Mouse (Mus musculus): ENCODE data around the gene Fam57b. TPM values are rescaled to one million over a fixed set of nuclear protein-coding genes. Genes with fewer than 3 reads are reported as not detected.

The Fam57b gene
- polyA plus RNA-seq (2012; rRNA removed), result 11.8 and 27.3 TPM in 2 replicates

DNA sequence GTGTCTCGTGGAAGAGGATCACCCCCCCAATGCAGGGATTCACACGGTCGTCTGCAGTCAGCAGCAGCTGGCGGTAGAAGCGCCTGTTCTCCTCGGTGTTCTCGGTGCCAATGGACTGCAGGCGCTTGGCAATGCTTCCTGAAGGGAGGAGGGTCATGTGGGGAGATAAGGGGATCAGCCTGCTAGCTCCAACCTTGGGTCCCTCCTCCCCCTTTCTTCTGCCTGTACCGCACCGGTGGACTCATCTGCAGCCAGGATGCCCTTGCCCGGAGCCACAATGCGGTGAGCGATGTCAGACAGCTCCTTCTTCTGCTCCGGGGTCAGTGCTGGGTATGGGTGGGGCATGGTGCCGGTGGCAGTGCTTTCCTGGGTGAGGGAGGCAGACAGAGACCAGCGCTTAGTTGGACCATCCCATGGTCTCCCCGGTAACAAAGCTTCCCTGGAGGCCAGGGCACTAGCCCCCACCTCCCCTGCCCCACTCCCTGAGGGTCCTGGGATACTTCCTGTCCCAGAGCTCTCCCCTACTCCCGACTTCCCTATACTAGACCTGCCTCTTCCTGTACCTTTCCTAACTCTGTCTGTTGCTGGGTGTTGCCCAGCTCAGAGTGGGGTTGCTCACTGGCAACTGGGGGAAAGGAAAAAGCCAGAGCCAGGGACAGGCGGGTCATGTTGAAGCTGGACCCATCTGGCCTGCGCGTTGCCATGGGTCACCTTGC, at the start of gene Fam57b:
Fam57b (plus strand) TSS at position 258 of the 716 bp plus-strand sequence.
- DNase-seq (ENCODE audit: low read depth), result no peak

DNA sequence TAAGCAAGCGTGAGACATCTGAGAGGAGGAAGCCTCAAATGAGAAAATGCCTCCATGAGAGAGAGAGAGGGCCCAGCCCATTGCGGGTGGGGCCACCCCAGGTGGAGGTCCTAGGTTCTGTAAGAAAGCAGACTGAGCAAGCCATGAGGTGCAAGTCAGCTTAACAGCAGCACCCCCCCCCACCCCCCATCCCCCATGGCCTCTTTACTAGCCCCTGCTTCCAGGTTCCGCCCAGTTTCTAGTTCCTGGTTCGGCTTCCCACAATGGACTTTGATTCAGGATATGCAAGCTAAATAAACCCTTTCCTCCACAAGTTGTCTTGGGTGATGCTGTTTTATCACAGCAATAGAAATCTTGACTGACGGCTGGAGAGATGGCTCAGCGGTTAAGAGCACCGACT, 48.6 kb upstream of the Fam57b start:
- DNase-seq (ENCODE audit: low read depth), result no peak

DNA sequence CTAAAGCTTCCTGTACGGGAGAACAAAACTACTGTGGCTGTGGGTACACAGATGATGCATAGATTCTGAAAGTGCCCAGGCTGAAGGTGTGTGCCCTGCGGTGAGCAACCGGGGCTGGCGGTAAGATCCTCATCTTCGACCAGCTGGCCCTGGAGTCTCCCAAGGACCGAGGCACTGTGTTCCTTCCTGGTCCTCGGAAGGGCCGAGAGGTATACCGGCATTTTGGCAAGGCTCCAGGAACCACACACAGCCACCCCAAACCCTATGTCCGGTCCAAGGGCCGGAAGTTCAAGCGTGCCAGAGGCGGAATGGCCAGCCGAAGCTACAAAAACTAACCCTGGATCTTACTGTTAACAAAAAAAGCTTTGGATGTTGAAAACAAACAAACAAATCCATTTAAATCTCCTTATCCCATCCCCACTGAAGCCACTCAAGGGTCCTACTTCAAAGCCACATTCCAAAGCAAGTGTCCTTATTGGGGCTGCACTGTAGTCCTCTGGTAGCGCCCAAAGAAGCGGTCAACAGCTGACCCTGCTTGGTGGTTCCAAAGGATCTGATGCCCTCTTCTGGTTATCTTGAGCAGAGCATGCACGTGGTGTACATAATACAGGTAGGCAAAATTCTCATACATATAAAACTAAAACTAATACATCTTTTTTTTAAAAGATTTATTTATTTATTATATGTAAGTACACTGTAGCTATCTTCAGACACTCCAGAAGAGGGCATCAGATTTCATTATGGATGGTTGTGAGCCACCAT, 47.7 kb upstream of the Fam57b start:
- DNase-seq (ENCODE audit: low read depth), result no peak

DNA sequence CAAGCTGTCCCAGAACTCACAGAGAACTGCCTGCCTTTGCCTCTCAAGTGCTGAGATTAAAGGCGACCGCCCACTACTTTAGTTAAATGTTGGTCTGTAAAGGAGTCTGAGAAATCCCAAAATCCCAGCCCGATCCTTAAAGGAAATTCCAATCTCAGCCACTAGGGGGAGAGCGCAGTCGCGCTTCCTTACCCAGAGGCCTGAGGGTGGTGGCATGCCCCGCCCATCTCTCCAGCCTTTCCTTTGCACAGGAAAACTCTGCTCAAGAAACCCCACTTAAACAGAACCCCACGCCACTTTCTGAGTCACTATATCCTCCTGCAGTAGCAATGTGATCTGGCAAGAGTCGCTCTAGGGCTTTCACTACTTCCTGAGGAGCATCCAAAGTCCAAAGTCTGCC, 42.6 kb upstream of the Fam57b start:
- DNase-seq (ENCODE audit: low read depth), result no peak

DNA sequence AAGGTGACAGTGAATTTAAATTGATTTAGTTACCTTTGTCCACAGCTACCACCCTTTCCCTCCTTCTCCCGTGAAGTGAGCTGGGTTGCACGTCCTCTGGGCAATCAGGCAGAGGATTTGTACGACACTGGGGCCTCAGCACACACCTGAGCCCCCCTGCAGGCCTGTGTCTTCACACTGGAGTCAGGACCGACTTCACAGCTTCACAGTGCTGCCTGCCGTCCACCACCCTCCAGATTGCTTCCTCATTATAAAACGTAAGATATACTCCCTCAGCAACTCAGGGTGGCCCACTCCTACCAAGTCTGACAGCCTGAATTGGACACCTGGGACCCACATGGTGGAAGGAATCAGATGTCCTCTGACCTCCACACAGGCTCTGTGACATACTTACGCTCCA, 38.9 kb upstream of the Fam57b start:
- DNase-seq (ENCODE audit: low read depth), result no peak

DNA sequence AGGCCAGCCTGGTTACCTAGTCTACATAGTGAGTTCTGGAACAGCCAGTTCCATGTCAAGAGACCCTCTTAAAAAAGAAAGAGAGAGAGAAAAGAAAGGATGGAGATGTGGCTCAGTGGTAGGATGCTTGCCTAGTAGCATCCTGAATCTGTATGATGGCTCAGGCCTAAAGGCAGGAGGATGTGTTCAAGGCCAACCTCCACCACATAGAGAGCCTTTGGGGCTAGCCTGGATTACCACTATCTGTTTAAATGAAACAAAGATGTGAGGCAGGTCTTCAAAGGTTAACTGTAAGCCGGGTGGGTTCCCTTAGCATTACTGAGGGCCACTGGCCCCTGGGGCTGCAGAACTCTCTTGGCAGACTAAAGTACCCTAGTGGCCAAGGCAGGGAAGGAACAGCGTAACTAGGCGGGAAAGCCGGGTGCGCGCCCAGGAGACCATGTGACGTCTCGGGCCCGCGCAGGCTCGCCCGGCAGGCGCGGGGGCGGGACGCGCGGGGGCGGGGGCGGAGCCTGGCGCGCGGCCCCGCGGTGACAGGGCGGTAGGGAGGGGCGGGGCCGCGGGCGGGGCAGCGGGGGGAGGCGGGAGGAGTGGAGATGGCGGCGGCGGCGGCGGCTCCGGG, 38.3 kb upstream of the Fam57b start, which contains the start of gene Mapk3:
Mapk3 (plus strand) TSS at position 552 of the 622 bp plus-strand sequence.
- DNase-seq (ENCODE audit: low read depth), result no peak

DNA sequence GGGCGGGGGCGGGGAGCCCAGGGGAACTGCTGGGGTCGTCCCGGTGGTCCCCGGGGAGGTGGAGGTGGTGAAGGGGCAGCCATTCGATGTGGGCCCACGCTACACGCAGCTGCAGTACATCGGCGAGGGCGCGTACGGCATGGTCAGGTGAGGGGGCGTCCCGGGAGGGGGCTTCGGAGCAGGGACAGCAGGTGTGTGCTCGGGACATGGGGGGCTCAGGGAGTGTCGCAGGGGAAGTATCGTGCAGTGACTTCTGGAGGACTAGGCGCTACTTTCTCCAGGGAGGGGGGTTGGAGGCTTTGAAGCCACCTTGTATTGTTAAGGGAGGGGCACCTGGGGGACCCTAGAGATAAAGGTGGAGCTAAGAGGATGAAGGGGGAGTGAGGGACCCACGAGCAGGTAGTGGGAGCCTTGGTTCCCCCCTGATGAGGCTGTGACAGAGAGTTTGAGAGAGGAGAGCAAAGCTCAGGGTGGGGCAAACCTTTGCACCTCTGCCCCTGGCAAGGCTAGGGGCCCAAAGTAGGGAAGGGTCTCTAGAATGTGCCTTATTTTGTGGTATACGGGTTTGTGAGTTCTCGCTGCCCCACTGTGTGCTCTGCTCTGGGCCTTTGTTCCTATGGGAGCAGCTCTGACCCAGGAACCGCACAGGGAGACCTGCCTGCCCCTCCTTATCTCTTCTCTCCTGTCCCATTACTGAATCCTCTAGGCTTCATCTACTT, 37.6 kb upstream of the Fam57b start:
- no peak for DNase-seq (ENCODE audit: low read depth)

DNA sequence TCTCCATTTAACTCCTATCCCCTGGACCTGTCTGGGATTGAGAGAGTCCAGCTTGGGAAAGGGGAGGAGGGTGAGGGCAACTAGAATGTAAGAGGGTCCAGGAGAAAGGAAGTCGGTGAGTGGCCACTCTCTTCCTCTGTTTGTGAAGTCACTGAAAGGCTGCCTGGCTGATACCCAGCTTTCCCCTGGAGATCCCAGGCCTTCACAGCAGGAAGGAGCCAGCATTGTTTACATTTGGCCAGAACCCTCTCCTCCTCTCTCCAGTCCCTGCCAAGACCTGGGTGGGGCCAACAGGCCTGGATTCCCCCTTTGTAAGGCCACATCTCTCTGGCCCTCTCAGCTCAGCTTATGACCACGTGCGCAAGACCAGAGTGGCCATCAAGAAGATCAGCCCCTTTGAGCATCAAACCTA, 37.1 kb upstream of the Fam57b start:
- no peak for DNase-seq (ENCODE audit: low read depth)

DNA sequence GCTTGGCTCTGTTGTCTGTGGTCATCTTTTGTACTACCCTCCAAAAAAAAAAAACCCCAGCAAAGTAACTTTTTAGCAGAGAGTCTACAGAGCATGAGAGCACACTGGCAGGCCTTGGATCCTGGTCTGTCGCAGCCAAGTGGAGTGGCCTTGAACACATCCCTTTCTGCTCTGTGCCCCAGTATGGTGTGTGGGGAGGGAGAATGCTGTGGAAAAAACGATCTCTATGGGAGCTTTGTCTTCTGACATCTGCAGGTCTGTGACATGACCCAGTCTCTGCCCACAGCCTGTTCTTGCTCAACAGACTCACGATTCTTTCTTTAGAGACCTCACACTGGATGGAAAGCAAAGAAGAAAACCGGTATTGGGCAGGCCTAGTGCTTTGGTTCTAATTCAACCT, 36.5 kb upstream of the Fam57b start:
- DNase-seq (ENCODE audit: low read depth), result no peak

DNA sequence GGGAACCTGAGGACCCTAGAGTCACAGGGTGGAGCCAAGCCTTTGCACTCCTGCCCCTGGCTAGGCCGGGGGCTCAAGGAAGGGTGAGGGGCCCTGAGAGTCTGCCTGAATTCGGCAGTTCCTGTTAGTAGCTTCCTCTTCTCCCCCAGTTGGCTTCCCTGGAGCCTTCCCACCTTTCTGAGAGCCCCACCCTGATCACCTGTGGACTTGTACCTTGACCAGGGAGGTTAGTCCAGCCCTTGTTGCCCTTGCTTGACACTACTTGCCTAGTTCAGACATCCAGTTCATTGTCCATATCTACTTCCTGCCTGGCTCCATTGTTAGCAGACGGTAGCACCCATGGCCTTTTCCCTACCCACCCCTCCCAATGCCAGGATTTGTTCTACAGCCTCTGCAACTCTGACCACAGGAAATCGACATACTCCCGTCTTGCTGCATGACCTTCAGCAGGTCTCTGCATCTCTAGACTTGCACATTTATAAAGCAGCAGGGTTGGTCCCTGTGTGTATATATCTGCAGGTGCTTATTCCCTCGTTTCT, 35.9 kb upstream of the Fam57b start:
- no peak for DNase-seq (ENCODE audit: low read depth)

DNA sequence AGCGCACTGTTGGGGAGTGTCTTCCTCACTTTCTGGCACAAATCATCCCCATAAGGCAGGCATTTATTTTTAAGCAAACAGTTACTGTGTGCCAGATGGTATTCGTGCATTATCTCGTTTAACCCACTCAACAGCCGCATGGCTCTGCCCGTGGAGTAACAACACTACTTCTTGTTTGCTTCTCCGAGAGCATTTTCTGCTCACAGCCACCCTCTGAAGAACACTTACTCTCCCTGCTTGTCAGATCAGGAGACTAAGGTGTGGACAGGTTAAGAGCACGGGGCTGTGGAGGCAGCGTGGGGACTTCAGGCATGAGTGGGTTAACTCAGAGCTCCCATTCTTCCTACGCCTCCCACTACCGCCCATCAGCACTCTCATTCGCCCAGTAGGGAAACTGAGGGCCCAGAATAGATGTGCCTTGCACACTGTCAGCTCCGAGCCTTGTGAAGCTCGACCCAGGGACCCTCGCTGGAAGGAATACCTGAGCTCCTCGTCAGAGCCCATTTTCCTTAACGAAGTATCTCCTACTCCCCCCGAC, 34.9 kb upstream of the Fam57b start:
- DNase-seq (ENCODE audit: low read depth), result no peak

DNA sequence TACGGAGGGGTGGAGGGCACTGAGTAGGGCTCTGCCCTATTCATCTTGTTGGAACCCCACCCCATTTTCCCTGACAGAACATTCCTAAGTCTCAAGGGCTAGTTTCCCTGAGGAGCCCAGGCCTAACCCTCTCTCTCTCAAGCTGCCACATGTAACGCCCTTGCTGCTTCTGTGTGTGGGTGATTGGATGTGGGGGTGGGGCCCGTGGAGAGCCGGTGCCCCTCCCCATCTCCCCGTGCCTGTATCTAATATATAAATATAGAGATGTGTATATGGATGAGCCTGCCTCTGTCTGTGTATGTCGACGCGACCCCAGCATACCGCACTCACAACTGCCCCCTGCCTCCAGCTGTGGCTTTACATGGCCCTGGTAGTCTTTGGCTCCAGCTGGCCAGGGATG, 31.9 kb upstream of the Fam57b start:
- DNase-seq (ENCODE audit: low read depth), result no peak

DNA sequence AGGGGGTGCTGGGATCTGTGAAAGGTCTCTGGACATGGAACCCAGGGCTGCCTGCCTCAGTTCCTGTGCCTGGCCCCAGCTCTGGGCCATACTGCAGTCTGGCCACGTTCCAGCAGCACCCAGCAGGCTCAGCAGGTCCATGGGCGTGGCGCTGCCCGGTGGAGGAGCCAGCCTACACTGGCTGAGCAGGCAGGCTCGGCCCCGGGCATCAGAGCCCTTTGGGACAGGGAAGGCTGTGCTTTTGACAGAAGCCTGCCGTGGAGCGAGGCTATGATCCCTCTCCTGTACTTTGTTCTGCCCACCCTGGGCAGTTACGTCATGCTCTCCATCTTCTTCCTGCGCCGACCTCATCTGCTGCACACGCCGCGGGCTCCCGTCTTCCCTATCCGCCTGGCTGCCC, 31.3 kb upstream of the Fam57b start, which contains the start of gene Gdpd3:
Gdpd3 (plus strand) TSS at position 134 of the 400 bp plus-strand sequence.
- no peak for DNase-seq (ENCODE audit: low read depth)

DNA sequence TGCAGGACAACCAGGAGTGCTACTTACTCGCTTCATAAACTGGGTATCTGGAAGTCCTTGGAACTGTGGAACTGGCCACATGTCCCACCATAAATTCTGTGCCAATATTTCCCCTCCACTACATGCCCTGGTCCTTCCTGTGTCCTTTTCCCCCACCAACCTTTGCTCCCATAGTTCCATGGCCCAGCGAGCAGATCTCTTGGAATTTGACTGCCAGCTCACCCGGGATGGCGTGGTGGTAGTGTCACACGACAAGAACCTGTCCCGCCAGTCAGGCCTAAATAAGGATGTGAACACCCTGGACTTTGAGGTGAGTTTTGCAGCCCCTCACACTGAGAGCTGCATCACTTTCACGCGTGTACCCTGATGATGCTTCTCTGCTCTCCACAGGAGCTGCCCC, 30.5 kb upstream of the Fam57b start:
- no peak for DNase-seq (ENCODE audit: low read depth)

DNA sequence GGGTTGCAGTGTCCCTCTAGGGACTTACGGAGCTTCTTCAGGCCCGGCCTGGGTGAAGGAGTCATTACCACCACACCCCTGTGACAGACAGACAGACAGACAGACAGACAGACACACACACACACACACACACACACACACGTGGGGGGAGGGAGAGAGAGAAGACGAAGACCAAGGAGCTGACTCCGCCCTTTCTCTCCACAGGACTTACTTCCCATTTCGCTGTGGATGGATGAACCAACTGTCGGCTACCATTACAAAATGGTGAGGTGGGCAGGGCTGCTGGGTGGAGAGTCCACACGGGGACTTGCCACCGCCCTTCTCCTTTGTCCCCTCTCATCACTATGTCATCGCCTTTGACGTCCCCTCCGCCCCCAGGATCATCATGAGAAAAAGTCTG, 26.7 kb upstream of the Fam57b start:
- no peak for DNase-seq (ENCODE audit: low read depth)

DNA sequence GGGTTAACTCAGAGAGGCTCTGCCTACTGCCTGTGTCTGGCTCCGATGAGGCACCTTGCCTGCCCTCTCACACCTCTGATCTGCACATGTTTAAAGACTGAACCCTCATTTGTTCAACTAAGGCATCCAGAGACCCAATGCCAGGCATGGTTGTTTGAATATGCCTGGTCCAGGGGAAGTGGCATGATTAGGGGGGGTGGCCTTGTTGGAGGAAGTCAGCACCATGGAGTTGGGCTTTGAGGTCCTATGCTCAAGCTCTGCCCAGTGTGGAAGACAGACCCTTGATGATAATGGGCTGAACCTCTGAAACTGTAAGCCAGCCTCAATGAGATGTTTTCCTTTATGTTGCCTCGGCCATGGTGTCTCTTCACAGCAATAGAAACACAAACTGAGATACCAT, 24.1 kb upstream of the Fam57b start:
- no peak for DNase-seq (ENCODE audit: low read depth)

DNA sequence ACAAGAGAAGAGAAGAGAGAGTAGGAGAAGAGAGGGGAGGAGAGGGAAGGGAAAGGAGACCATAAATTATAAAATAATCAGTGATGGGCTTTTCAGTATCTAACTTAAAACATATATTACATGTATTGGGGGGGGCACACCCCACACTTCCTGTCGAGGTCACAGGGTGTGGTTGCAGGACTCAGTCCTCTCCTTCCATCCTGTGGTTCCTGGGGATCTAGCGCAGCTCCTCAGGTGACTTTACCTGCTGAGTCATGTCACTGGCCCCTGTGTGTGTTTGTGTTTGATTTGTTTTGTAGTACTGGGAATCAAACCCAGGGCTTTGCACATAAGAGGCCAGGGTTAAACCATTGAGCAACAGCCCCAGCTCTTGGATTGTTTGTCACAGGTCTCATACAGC, 23.0 kb upstream of the Fam57b start:
- DNase-seq (ENCODE audit: low read depth), result no peak

DNA sequence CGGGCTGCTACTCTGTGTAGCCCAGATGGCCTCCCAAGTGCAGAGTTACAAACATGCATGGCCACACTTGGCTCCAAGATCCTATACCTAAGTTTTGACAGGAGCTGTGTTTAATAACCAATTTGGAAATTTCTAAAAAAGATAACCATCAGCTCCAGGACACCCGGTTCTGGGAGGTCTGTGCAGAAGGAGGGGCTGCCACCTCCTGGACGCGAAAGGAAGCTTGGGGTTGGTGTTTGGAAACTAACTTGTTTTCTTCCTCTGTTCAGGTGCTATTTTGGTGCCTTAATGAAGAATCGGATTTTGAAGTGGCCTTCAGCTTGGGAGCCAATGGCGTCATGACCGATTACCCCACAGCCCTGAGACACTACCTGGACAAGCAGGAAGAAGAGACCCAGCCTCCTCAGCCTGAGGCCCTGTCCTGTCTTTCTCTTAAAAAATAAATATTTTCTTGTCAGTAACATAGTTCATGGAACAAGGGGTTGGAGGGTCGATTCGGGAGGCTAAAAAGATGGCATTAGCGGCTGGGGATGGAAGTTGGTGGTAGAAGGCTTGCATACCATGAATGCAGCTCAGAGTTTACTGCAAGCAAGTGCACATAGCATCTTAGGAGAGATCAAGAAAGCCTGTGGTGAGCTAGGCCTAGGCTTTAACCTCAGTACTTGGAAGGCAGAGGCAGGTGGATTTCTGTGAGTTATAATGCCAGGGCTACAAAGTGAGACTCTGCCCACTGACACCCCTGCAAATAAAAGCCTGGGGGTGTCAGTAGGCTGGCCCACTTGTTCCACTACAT, 22.1 kb upstream of the Fam57b start:
- DNase-seq (ENCODE audit: low read depth), result no peak

DNA sequence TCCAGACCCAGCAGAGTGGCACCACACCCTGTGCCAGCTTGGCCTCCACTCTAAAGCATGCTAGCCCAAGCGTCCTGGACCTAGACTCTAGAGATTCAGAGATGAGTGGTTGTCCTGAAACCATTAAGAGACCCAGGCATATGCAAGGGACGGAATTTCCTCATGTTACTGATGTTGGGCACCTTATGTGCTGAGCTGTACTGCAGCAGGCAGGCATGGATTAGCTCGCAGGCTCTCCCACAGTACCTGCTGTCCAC, 21.6 kb upstream of the Fam57b start:
- DNase-seq (ENCODE audit: low read depth), result no peak

DNA sequence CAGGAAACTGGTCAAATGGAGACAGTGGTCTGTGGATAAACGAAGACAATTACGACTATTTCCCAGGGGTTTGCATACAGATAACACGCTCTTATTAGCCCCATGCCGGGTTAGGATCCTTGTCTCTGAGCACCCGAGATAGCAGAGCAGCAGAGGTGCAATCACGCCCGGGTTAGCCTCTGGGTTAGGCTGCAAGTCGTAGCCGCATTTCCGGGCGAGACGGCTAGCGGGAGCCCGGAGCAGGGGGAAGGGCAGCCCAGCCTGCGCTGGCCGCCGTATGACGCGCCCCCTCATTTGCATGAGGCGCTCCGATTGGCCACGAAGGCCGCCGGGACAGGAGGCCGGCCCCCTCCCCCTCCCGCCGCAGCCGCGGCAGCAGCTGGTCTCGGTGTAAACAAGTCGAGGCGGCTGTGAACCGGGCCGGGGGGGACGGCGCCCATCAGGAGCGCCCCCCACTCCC, 20.8 kb upstream of the Fam57b start, which contains the start of gene Ypel3:
Ypel3 (plus strand) TSS at position 358 of the 460 bp plus-strand sequence.
- DNase-seq (ENCODE audit: low read depth), result no peak

DNA sequence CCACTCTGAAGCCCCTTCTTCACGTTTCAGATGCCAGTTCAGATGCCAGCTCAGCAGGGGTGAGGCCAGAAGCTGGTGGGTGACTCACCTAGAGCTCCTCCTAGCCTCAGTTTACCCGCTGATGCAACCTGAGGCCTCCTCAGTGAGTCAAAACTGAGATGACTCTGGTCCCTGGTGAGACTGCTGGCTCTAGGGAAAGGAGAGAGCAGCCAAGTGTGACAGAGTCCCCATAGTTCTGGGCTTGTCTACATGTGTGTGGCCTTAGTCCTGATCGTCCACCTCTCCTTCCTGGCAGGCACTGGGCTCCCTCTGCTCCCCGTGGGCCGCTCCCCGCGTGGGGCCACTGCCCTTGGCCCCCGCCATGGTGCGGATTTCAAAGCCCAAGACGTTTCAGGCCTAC, 20.0 kb upstream of the Fam57b start:
- DNase-seq (ENCODE audit: low read depth), result no peak
